Mouse (Mus musculus): ENCODE results near the gene Prkci.

The Prkci gene

DNA sequence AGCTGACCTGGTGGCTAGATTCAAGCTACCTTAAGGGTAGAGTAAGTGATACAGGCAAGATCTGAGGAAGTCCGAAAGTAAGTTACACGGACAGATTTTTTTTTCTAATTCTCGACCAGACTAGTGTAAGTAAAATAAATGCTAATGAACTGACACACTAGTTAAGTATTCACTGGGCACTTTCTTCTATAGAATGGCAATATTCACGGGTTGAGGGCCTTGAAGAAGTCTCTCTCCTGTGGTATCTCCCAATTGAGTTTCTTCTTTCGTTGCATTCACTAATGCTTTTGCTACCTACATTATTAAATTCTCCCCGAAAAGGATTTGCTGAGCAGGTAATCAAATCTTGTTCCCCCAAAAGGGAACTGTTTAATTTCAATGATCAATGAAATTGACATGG is 688 bp upstream of the Prkci start:
- no peak for DNase-seq (ENCODE audit: low spot score)

DNA sequence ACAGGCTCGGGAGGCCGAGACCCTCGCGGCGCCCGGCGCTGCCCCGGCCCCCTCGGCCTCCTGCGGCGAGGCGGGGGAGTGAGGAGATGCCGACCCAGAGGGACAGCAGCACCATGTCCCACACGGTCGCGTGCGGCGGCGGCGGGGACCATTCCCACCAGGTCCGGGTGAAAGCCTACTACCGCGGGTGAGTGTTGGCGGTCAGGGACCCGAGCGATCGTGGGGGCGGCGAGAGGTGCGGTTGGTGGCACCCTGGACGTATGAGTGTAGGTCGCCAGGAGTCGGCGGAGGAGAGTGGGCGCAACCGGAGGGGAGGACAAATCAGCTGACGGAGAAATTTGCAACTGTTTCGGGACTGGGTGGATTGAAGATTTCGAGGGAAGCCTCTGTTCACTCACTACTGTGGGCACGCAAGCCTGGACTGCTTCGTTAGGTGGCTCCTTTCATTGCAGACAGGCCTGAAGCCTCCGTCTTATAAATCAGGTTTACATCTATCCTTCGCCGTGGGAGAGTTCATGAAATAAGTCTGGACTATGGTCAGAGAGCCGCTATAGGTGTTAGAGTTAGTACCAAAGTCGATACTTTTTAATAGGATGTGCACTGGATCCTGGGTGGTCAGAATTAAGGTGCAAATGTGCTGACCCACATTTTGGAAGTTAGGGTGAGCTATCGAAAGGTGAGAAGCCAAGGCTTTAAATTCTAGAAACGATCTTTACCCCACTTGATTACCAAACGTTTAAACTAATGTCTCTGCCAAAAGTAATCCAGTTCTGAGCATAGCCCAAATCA is 546 bp downstream of the Prkci start:
- peak; percentile 68 for DNase-seq (ENCODE audit: low spot score)

DNA sequence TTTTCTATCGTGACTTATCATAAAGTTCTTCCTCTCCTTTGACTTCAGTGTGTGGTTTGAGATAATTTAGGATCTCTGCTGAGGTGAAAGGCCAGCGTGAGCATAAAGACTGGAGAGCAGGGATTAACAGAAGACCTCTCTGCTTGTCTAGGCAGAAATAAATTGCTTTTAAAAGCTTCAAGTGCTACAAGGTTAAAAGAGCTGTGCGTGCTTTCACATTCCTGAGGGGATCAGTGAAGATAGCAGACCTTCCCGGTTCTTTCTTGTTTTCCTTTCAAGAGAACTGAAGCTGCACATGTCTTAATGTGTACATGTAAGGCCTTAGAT is 1.1 kb downstream of the Prkci start:
- peak; percentile 70 for DNase-seq (ENCODE audit: low spot score)

DNA sequence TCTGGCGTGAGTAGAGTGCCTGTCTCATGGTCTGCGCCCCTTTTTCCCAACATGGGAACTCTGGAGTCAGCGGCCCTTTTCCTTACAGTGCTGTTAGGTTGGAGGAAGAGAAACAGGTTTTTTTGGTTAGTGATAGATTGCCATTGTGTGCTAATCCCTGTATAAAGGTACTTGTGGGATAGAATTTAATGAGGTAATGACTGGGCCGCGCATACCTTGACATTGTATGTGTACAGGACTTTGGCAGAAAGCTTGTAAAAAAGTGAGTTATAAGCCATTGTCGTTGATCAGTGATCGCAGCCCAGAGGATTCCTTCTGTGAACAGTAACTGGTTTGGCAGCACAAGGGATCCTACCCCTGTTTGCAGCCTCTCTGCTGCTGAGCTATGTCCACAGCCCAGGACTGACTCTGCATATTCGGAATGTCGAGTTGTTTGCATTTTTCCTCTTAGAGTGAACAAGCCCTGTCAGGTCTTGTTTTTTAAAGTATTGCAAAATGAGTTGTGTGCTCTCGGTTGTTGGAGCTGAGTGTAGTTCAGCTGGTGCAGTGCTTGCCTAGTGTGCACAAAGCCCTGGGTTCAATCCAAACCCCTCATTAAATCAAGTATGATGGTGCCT is 4.0 kb downstream of the Prkci start:
- DNase-seq (ENCODE audit: low spot score), result no peak

DNA sequence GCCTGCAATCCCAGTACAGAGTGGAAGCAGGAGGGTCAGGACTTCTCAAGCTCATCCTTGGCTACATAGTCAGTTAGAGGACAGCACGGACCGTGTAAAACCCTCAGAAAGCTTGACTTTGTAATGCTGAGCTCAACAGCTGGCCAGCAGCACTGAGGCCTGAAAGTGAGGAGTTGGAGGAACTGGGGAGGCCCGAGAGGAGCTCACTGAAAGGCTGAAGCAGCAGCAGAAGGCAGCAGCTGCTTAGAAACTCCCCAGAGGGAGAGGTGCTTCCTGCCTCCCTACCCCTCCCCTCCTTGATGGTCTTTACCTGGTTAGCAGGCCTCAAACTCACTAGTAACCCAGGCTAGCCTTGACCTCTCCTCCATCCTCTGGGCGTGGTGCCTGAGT is 4.5 kb downstream of the Prkci start:
- DNase-seq (ENCODE audit: low spot score), result no peak

DNA sequence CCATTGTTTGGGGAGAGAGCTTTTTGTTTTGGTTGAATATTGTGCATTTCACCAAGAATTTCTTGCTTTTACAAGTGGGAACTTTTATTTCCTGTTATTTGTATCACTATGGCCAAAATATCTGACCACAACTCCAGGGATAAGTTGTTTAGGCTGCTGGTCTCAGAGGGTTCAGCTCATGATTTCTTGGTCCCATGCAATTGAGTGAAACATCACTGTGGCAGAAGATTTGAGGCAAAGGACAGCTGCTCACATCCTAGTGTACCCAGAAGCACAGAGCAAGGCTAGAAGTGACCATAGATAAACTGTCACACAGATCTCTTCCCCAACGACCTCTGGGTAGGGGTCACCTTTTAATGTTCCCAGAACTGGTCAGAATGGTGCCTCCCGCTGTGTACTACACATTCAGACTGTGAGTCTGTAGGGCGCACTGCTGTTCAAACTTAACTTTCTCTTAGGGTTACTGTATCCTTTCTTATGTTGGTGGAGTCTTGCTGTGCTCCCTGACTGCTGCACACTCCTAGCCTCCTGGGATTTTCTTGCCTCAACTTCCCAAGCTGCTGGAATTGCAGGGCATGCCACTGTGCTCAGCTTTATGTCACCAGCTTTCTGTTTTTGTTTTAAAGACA is 5.6 kb downstream of the Prkci start:
- no peak for DNase-seq (ENCODE audit: low spot score)

DNA sequence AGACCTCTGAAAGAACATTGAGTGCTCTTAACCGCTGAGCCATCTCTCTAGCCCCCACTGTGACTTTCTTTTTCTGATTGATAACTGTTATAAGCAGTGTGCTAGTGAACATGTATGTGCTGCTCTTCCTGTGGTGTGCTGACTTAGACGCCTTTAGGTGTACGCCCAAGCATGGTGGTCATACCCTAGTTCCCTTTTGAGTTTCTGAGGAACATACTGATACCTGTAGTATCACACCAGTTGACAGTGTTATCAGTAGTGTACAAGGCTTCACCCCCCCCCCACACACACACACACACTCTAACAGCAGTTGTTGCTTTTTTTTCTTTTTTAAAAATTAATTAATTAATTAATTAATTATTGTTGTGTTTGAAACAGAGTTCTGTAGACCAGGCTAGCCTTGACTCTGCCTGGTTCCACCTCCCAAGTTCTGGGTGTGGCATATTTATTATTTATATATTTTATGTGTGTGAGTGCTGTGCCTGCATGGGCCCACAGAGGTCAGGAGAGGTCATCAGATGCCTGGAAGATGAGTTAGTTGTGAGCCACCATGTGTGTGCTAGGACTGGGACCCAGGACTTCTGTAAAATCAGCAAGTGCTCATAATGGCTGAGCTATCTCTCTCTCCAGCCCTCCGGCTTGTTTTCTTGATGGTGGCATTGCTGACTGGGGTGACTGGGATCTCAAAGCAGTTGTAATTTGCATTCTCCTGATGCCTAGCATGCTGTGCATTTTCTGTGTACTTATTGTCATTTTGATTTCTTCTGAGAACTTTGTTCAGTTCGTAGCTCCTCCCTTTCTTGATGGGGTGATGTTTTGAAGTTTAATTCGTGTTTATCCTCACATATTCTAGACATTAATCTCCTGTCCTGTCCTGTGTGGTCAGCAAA is 9.0 kb downstream of the Prkci start:
- DNase-seq (ENCODE audit: low spot score), result no peak

DNA sequence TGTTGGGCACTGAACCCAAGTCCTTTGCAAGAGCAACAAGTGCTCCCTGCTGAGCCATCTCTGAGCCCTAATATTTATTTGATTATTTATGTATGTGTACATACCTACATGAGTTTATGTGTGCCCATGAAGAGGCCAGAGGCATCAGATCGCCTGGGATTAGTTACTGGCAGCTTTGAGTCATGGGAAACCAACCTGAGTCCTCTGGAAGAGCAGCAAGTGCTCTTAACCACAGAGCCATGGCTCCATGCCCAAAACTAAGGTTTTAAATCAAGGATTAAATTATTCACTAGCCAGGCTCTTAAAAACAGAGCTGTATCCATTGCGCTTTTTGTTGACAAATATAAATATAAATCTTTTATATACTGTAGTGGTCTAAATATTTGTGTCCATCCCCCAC is 18.8 kb downstream of the Prkci start:
- no peak for DNase-seq (ENCODE audit: low spot score)

DNA sequence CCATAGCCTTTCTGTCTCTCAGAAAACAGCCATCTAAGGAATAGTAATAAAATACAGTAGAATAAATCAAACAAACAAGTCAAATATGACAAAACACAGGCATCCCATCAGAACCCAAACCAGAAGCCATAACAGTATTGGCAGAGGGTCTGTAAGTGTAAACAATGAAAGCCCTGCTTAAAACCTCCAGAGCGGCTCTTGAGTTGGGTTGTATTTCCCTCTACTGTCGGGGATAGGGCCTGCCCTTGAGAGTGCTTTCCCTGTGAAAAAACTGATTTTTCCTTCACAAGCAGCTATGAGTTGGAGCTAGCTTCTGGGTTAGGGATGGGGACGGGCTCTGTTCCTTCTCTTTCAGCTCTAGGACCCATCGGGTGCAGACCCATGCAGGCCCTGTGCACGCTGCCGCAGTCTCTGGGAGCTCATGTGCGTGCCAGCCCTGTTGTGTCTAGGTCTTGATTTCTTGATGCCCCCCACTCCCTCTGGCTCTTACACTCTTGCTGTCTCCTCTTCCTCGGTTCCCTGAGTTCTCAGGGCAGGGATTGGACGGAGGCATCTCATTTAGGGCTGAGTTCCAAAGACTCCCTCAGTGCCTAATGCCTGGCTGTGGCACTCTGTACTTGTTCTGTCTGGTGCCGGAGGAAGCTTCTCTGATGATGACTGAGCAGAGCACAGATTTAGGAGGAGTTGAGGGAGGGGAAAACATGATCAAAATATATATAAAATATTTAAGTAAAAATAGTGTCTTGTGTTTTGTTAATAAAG is 20.3 kb downstream of the Prkci start:
- DNase-seq (ENCODE audit: low spot score), result no peak

DNA sequence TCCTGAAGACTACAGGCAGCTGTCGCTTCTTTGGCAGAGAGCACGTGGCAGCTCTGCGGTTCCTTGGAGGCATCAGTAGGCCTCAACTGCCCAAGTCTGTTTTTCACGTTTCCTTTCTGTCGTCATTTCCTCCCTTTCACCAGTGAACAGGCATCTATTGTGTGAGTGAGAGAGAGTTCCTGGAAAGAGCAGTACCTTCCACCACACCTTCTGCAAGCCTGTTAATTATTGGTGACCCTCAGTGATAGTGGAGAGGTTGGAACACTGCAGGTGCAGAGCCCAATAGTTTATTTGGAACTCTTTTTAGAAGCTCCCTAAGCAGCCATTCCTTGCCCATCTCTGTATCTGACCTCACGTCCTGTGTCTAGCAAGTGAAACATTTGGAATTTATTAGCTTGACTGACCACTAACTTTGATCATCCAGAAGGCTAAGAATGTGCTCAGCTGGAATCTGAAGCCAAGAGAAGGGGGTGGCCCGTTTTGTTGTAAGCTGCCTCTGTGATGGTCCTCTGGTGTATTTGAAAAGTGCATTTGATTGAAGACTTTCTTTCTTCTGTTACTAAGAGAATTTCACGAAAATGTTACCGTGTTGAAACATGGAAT is 21.1 kb downstream of the Prkci start:
- peak; percentile 73 for DNase-seq (ENCODE audit: low spot score)

DNA sequence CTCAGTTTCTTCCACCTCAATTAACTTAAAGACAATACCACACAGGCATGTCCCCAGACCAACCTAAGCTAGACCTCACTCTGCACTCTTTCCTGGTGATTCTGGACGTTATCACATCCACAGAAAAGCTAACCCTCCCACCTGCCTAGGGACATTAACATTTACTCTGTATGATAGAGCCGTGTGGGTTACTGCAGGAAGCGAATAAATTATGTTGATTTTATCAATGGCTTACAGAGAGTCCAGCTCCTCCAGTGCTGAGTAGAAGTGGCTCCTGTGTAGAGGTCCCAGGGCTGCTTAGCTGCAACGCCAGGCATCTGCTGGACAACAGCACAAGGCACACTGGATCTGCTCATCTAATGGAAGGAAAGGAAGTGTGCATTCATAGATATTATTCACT is 22.1 kb downstream of the Prkci start:
- no peak for DNase-seq (ENCODE audit: low spot score)

DNA sequence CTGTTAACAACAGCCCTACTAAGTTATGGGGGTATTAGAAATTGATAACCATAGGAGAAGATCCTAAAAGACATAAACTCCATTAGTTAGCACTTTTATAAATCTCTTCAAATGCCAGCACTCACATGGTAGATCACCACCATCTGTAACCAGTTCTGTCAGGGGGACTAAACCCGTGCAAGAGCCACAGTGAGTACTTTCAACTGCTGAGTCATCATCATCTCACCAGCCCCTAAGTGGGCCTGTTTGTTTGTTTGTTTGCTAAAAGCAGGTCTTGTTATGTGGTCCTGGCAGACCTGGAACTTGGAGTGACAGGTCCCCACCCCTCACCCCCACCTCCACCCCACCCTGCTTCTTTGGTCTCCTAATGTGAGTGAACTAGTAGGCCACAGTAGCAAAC is 23.7 kb downstream of the Prkci start:
- DNase-seq (ENCODE audit: low spot score), result no peak

DNA sequence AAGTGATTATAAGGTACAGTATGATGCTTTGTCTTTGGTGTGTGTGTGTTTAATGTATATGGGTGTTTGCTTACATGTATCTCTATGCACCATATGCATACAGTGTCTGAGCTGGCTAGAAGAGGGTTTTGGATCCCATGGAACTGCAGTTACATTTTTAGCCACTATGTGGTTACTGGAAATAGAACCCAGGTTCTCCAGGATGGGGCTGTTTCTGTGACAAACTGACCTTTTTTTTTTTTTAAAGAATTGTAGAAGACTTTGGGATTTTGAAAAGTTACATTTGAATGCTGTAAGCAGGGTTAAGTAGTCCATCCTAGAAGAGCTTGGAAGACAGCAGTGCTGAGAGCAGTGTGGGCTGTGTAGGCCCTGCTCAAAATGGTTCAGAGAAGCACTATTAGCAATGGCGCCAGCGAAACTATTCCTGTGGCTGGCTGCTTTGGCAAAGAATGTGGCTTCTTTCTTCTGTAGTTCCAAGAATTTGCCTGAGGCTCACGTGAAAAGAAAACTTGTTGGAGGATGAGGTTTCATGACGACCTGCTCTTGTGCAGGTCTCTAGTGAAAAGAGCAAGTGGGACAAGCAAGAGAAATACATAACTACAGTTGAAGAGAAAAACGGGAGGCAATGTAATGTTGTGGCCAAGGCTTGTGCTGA is 24.4 kb downstream of the Prkci start:
- DNase-seq (ENCODE audit: low spot score), result no peak

DNA sequence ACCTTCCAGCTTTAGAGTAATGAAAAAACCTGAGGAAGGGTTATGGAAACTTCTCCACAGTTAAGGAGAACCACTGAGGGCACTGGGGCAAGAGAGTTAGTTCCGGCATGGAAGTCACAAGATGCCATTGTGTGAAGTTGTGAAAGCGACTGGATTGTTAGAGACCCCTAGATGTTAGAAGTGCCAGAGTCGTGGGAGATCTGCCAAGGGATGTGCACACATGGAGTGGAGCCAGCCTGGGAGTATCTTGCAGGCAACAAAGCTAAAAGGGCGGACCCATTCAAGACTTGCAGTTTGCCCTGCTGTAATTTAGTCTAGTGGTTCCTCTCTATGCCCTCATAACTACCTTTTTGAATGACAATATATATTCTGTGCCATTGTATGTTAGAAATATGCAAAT is 25.1 kb downstream of the Prkci start:
- DNase-seq (ENCODE audit: low spot score), result no peak

DNA sequence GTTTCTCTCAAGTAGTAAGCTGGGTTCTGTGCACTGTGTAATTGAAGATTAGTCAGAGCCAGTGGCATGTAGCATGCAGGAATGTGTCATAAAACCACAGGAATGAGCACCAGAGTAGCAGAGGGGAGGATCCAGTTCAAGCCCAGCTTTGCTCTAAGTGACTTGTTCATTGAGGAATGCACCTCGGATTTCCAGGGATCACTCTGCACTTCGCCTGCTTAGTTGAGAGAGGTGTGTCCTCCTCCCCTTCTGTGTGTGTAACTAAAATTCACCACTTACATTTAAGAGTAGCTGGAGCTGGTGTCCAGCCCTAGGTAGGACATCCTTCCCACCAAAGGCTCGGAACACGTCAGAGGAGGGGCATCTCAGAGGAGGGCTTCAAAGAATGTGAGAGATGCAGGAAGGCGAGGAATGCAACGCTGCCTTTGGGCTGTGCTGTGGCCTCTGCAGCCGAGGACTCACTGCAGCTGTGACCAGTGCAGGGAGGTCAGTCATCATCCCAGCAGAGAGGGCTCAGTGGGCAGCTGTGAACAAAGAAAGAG is 27.4 kb downstream of the Prkci start:
- DNase-seq (ENCODE audit: low spot score), result peak; percentile 53

DNA sequence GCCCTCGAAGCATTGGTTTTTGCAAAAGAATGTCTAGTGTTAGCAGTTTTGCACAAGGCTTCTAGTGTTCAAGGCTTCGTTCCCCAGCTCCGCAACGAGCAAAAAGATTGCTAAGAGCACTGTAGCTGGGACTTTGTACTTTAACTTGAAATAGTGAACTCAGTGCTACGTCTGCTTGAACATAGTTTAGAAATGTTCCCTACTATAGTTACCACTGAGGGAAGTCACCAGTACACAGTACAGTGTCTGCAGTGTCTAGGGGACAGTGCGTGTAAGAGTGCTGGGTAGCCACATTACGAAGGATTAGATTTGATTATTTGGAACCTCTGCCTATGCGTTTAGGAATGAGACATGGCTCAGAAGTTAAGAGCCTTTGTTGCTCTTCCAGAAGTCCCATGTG is 32.2 kb downstream of the Prkci start:
- no peak for DNase-seq (ENCODE audit: low spot score)

DNA sequence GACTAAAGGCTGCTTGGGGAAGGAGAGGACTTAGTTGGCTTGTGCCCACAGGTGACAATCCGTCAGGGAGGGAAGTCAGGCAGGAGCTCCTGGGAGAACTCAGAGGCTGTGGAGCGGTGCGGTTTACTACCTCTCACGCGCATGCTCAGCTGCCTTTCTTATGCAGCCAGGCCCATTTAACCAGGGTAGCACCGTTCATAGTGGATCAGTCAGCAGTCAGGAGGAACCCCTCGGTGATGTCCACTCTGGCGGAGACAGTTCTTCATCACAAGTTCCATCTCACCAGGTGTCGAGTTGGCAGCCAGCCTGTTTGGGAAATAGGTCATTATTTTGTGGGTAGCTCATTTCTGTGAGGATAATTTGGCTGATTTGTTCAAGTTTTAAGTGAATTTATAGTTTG is 36.1 kb downstream of the Prkci start:
- DNase-seq (ENCODE audit: low spot score), result no peak

DNA sequence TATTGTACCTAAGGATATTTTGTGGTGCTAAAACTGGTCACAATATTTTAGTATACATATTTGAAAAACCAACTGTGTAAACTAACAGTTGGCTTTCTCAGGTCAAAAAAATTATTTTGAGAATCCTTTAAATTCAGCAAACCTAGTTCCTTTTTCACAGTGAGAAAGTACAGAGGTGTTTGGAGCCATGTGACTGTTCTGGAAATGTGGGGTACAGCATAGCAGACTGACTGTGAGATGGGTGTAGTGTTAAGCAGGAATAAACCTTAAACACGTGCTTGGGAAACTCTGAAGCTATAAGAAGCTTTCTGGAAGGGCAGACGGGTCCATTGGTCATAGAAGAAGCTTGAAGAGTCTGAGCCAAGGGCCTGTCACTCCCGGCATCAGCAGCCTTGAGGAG is 38.1 kb downstream of the Prkci start:
- DNase-seq (ENCODE audit: low spot score), result no peak

DNA sequence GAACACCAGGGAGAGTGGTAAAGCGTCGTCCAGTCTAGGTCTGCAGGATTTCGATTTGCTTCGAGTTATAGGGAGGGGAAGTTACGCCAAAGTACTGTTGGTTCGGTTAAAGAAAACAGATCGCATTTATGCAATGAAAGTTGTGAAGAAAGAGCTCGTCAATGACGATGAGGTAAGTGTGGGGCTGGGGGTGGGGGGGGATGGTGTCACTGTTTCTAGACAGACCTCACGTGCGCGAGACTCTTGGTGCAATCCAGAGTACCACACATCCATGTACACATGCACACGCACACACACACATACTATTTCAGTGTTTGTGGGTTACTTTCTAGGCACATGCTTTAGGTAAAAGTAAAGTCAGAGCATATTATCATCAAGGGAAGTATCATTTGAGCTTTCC is 42.3 kb downstream of the Prkci start:
- no peak for DNase-seq (ENCODE audit: low spot score)

DNA sequence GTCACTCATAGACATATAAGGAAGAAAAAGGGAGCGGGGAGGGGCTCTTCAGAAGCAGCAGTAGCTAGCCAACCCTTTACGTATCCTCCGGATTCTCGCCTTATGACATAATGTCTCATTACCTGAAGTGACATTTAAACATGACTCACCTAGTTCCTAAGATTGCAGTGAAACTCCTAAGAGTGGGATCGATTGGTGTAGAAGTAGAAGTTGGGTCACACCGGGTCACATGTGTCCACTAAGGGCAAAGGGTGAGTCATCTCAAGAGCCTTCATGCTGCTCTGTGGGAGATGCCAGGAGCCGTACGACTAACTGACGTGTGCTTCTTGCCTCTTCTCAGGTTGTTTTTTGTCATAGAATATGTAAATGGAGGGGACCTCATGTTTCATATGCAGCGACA is 43.1 kb downstream of the Prkci start:
- no peak for DNase-seq (ENCODE audit: low spot score)

DNA sequence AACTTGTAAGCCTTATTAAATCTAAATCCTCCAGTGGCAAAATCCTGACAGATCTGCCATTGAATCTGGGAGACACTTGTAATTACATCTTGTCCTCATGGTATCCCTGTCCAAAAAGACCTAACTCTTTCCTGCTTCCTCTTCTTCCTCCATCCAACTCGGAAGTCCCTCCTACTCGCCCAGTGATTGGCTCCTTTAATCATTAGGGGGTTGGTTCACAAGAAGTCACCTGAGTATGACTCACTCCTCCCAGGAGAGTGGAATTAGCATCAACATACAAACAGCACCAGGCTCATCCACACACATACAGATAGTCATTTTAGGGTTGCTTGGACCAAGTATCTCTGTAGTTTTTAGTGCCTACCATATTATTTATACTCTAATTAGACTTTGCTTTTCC is 47.4 kb downstream of the Prkci start:
- no peak for DNase-seq (ENCODE audit: low spot score)
